Mouse (Mus musculus): ENCODE measurements around the gene Atm. TPM values are rescaled to one million over a fixed set of nuclear protein-coding genes. Genes with fewer than 3 reads are reported as not detected.

Gene Atm
- total RNA-seq, 2 experiments from 2014 or later = 11.5 to 12.5 TPM

- no peak for DNase-seq
Observed at GRCm38 (mm10) chr9:53408953-53409361, 127.6 kb downstream of the Atm start.

GRCm38 (mm10) chr9:53408548-53408947 is 128.0 kb downstream of the Atm start:
- no peak for DNase-seq

DNA sequence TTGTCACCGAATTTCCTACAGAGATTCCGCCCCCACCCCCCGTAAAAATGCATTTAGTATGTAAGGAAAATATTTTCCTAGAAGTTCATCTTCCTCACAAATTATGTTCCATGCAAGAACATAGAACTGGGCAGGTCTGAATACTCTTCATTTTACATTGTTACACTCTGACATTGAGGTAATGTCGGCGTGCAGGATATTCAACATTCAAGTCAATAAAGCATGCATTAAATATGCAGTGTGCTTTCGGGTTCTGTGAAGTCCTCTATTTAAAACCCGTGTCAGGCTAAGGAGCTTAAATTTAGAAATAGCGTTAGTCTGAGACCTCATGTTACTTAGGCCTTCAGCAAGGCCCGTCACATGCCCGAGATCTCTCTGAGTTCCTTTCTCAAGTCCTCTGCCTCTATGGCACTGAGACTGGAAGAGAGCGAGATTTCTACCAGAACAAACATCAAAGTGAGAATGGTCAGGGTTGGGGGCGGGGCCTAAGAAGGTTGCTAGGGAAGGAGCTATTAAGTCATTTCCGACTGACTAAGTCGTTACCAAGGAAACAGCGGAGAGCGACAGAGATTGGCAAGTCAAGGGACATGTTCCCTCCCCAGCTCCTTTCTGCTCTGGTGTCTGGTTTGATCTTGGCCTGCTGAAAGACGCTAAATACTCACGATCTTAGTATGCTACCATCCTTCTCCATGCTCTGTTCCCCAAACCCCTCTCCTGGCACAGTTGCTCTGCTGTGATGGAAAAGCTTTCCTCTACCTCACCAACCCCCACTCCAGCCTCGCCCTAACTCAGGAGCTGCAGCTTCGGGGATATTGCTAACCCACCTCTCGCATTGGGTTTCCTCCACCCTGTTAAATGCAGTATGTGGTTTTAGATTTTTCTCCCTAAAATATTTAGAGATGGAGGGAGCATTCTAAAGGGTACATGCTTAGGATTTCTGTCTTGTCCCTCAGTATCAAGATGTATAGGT is 131.5 kb downstream of the Atm start:
- DNase-seq = peak; percentile 74

GRCm38 (mm10) chr9:53404050-53404752 is 132.3 kb downstream of the Atm start:
- no peak for DNase-seq

GRCm38 (mm10) chr9:53402991-53403390 is 133.5 kb downstream of the Atm start:
- no peak for DNase-seq

DNA sequence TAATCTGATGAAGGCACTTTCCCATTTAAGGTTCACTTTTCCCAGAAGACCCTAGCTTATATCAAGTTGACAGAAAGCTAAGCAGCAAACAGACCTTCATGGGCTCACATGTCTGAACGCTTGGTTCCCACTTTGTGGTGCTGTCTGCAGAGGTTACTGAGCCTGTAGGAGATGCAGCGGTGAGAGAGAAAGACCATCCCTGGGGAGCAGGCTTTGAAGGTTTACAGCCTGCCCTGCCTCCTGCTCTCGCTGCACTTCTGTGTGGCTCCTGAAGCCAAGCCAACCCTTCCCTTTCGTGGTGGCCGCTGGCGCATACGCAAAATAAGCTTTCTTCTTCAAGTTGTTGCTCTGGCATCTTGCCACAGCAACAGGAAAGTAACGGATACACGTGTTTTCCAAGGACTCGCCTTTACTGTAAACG is 134.2 kb downstream of the Atm start, which contains the start of gene 4930550C14Rik:
Gene 4930550C14Rik (plus strand): TSS at position 35 of the 421 bp plus-strand sequence.
- peak; percentile 54 for DNase-seq

GRCm38 (mm10) chr9:53401146-53401545 is 135.4 kb downstream of the Atm start:
- DNase-seq = no peak

DNA sequence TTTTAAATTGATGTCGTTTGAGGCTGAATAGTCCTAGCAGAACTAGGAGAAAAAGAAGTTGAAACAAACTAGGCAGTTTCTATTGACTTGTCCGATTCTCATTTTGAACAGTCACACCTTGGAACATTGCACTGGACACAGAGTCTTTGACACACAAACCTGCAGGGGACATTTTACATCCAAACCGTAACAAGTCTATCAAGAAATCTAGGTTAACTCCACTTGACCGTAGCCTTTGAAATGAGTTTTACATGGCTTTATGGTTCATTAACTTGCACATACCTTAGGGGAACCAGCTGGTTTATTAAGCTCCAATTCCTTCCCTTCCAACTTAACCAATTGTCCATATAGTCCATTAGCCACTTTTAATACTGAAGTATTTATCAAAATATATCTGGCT is 135.8 kb downstream of the Atm start:
- no peak for DNase-seq

DNA sequence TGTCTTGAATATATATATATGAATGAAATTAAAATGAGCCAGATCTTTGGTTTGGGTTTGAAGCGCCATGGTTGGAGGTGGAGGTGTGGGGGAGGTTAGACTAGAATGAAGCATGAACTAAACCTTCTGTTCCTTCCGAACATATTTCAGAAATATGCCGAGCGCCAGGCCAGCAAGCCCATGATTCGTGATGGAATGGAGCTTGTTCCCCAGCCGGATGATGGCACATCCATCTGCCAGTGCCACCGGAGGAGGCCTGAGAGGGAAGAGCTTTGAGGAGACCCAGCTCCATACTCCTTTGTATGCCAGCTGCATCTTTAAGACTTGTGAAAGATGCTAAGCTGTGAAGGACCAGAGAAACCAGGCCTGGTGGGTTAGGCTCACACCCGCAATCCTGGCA is 137.0 kb downstream of the Atm start:
- DNase-seq = no peak

GRCm38 (mm10) chr9:53398388-53398700 is 138.2 kb downstream of the Atm start:
- peak; percentile 64 for DNase-seq

DNA sequence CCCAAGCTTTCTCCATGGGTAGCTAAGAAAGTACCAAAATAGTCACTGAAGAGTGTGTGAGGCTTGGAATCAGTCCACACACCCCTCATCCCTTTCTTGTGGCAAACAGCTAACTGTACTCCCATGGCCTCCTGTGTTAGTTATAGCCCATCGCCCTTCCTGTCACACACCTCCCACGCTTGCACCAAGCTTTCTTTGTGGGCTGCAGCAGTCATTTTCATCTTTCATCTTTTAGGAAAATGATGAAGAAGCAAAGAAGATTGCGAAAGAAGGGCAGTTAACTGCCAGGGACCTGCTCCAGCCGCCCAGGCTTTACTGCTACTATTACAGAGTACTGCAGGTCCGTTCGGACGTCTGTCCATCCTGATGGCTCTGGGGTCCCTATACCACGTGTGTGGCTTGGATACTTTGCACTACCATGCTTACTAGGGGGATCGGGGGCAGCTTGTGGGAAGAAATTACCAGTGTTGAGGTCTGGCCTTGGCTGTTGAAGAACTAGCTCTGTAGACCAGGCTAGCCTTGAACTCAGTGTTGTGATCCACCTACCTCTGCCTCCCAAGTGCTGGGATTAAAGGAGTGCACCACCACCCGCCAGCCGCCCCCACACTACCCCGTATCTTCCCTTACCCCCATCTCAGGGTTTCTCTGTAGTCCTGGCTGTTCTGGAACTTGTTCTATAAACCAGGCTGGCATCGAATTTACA is 138.7 kb downstream of the Atm start:
- DNase-seq = no peak

DNA sequence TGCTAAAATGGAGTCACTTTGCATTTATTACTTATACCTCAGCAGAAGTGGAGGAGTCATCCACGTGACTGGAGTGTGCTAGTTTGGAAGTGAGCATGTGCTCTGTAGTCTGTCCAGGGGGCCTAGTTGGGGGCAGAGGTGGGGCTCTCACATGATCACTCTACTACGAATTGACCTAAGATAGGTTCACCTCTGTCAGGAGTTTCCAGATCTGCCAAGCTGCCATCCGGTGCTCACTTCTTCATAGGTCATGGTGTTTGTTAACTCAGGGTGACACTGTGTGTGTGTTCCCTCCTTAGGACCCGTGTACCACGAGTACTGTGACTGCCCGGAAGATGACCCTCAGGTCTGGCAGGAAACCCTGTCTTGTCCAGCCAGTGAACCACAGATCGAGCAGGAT is 146.4 kb downstream of the Atm start:
- no peak for DNase-seq

Small RNA genes within 50 kb of the gene (microRNA-seq; reads per million reads assigned to microRNA genes)
- gene Mir130c = 0 reads per million in 2 experiments

Other genes starting within 250 kb of the Atm start
- gene Exph5, start 235.1 kb downstream of the Atm start, total RNA-seq (2021) = under 1 TPM; 0.36 to 0.38 TPM
- gene Kdelc2, start 152.7 kb downstream of the Atm start, total RNA-seq (2021) = 10 to 100 TPM; 15.7 to 16.1 TPM
- gene 4930550C14Rik, start 134.4 kb downstream of the Atm start, total RNA-seq (2021) = under 1 TPM in 1 of 2 experiments, not detected in 1; 0.52 TPM
- 10 to 100 TPM; 14.9 to 16.8 TPM for gene Npat, start 307 bp upstream of the Atm start, total RNA-seq (2021)
- gene Acat1, start 73.6 kb upstream of the Atm start, total RNA-seq (2021) = 100 to 1,000 TPM; 259 to 279 TPM
- gene Cul5, start 133.3 kb upstream of the Atm start, total RNA-seq (2021) = 10 to 100 TPM; 41.7 to 42.6 TPM
- gene Rab39, start 169.5 kb upstream of the Atm start, total RNA-seq (2021) = under 1 TPM in 1 of 2 experiments, not detected in 1; 0.12 TPM
- under 1 TPM; 0.16 to 0.17 TPM for gene Slc35f2, start 234.8 kb upstream of the Atm start, total RNA-seq (2021)